Mouse (Mus musculus) lung, postnatal 0 days (tissue): ENCODE results near the gene Slc44a5. TPM values are rescaled to one million over a fixed set of nuclear protein-coding genes. Genes with fewer than 3 reads are reported as not detected.

Experiments
- ATAC-seq: fragments of 200-750 bp; cut with Nextera tagmentation; 2 replicates; pipeline ENCODE4 v1.8.0; 2017; ENCODE audit warnings: moderate library complexity
- DNase-seq: peaks from one replicate; pipeline ENCODE4 v3.0.0-alpha.2; 2016; ENCODE audit warnings: low spot score
- H3K27ac ChIP-seq: fragments of 300-500 bp; sonication (generic); 2 replicates; pipeline ENCODE4 v1.5.1; 2014; ENCODE audit warnings: antibody characterized with exemption, mild to moderate bottlenecking, low read length, mixed read lengths
- H3K27me3 ChIP-seq: fragments of 300-500 bp; sonication (generic); replicated peaks from 2 replicates; pipeline ENCODE4 v1.6.1; 2014; ENCODE audit warnings: low read length, mixed read lengths; ENCODE audit not compliant: insufficient read depth
- H3K36me3 ChIP-seq: fragments of 300-500 bp; sonication (generic); 2 replicates; pipeline ENCODE4 v1.6.1; 2014; ENCODE audit warnings: low read length, mixed read lengths; ENCODE audit not compliant: insufficient read depth
- H3K4me1 ChIP-seq: fragments of 300-500 bp; sonication (generic); 2 replicates; pipeline ENCODE4 v1.6.1; 2014; ENCODE audit warnings: antibody characterized with exemption, low read depth, low read length, mixed read lengths; ENCODE audit not compliant: insufficient read depth
- H3K4me2 ChIP-seq: fragments of 300-500 bp; sonication (generic); replicated peaks from 2 replicates; pipeline ENCODE4 v1.6.1; 2014; ENCODE audit warnings: low read depth, mild to moderate bottlenecking, low read length, moderate library complexity, mixed read lengths
- H3K4me3 ChIP-seq: fragments of 300-500 bp; sonication (generic); 2 replicates; pipeline ENCODE4 v1.5.1; 2014; ENCODE audit warnings: low read depth, low read length
- H3K9ac ChIP-seq: fragments of 300-500 bp; sonication (generic); replicated peaks from 2 replicates; pipeline ENCODE4 v1.6.1; 2014; ENCODE audit warnings: low read depth, mild to moderate bottlenecking
- H3K9me3 ChIP-seq: fragments of 300-500 bp; sonication (generic); 2 replicates; pipeline ENCODE4 v1.6.1; 2016; ENCODE audit warnings: low read length, mixed read lengths
- CTCF ChIP-seq: IDR thresholded peaks from 2 replicates; pipeline ENCODE4 v1.5.1; 2016; ENCODE audit warnings: antibody characterized with exemption, mild to moderate bottlenecking
- EP300 ChIP-seq: IDR thresholded peaks from 2 replicates; pipeline ENCODE4 v1.6.1; 2016; ENCODE audit warnings: antibody characterized with exemption, mild to moderate bottlenecking, control low read depth
- WGBS: fragments of 180-500 bp; shearing (Covaris S2); extraction: QIAGEN DNeasy Blood & Tissue Kit; methylation state at CpG from one replicate; pipeline ENCODE4 v1.1.7; 2014; 5-methylcytosine and 5-hydroxymethylcytosine counted together
- polyA plus RNA-seq: library from polyadenylated mRNA; unstranded; fragments of >200 nt; fragmentation: Nextera tagmentation; extraction: Ambion mirVana; gene quantifications from 2 replicates; pipeline ENCODE4 v1.2.1, GENCODE M21; 2015

Slc44a5 gene
- polyA plus RNA-seq, 1 experiment from 2014 or later: 0.20 TPM

DNA sequence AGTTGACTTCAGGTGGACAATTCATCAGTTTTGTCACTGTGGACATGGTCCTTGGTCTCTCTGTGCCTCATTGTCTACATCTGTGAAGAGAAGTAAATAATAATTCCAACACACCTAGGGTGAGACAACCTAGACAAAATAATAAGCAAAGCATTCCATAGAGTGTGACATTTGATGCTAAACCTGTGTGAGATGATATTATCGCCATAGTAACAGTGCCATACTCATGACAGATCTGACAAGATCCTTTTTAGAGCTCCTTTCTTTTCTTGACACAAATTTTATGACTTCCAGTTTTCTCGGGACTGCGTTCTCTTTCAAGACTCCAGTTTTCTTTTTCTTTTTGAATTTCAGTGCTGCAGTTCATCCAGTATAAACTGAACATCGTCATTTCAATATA, 192.6 kb downstream of the Slc44a5 start:
- no peak overlapping the region for H3K9ac ChIP-seq
- no peaks in the 10 kb centered on the region for H3K27me3 ChIP-seq
- no peaks in the 10 kb centered on the region for H3K36me3 ChIP-seq
- no peak for ATAC-seq
- H3K4me2 ChIP-seq: no peak overlapping the region
- 83% methylated on average over 4 of the region's 4 CpGs for WGBS
- no peak overlapping the region for H3K27ac ChIP-seq
- no peak for DNase-seq
- H3K4me3 ChIP-seq: no peak overlapping the region
- TF ChIP-seq EP300 (no peak), CTCF (no peak)
- no peaks in the 10 kb centered on the region for H3K9me3 ChIP-seq
- H3K4me1 ChIP-seq: no peaks in the 10 kb centered on the region

DNA sequence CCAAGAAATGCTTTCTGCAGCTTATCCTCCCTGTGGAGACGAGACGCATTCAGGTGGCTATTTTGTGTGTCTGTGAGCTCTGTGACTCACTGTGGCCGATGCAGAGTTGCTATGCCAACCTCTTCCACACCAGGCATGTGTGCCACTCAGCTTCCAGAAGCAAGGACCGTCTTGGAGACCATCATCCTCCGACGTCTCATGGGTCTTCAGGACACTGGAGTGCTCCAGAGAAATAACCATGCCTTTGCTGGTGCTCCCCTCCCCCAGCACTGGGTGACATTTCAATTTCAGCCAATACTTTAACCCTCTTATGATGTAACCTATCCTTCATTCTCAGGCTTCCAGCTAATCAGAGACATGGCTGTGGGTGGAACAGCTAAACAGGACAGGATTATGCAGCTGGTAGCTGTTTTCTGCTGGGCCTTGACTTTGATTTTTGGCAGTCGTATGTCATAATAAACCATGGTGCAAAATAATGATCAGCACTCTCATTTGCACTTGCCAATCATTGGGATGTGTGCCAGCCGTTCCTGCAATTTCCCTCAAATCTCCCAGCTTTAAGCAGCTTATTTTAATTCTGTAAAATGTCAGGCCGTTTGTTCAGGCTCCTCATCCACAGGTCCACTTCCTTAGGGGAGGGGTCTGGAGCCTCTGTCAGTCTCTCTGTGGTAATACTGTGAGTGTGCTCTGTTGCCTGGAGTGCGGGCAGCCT, 198.8 kb downstream of the Slc44a5 start:
- WGBS: 60% methylated on average over 10 of the region's 10 CpGs
- DNase-seq (no peak), ATAC-seq (no peak)
- H3K4me1 ChIP-seq: no peaks in the 10 kb centered on the region
- no peaks in the 10 kb centered on the region for H3K9me3 ChIP-seq
- H3K4me3 ChIP-seq: no peak overlapping the region
- no peak overlapping the region for H3K4me2 ChIP-seq
- no peaks in the 10 kb centered on the region for H3K36me3 ChIP-seq
- no peak overlapping the region for H3K9ac ChIP-seq
- TF ChIP-seq EP300 (no peak), CTCF (no peak)
- H3K27ac ChIP-seq: no peak overlapping the region
- no peaks in the 10 kb centered on the region for H3K27me3 ChIP-seq

DNA sequence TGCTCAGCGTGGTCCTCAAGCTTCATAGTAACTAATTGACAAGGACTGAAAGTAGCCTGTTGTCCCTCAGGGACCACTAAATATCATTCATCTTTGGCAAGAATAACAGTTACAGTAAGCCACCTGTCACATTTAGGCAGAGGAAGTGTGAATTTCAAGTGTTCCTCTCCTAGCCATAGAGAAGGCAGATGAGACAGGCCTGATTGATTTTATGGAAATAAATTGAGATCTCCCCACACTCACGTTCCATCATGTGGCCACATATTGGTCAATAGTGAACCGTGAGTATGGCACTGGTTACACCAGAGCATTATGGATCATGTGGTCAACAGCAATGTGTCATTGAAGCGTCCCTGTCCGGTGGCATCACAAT, 199.3 kb downstream of the Slc44a5 start:
- H3K27me3 ChIP-seq: no peaks in the 10 kb centered on the region

DNA sequence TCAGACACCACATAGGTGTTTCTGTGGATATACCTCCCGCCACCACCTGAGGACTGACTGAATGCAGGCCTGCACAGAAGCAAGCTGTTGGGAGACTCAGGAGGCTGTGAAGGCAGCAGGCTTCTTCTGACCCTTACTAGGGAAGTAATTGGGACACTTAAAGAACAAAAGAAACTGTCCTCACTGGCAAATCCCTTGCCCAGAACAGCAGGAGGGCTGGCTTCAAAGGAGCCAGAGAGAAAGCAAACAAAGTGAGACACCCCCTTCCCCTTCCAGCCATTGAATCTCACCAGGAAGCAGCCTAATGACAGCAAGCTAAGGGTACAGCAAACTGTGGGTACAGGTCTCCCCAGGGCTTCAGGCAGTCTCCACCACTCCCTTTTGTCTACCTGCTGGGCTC, 200.3 kb downstream of the Slc44a5 start:
- Histone ChIP-seq H3K27ac (no peak overlapping the region), H3K4me1 (no peaks in the 10 kb centered on the region), H3K9me3 (no peaks in the 10 kb centered on the region), H3K4me3 (no peak overlapping the region), H3K4me2 (no peak overlapping the region), H3K36me3 (no peaks in the 10 kb centered on the region), H3K9ac (no peak overlapping the region), H3K27me3 (no peaks in the 10 kb centered on the region)
- TF ChIP-seq CTCF (no peak), EP300 (no peak)
- ATAC-seq: no peak
- 33% methylated on average over 1 of the region's 1 CpGs for WGBS
- no peak for DNase-seq

More for the DNA sequence above, 199.3 kb downstream of the Slc44a5 start:
- Histone ChIP-seq H3K9ac (no peak overlapping the region), H3K4me1 (no peaks in the 10 kb centered on the region), H3K36me3 (no peaks in the 10 kb centered on the region), H3K9me3 (no peaks in the 10 kb centered on the region), H3K27ac (no peak overlapping the region), H3K4me3 (no peak overlapping the region), H3K4me2 (no peak overlapping the region)
- DNase-seq (no peak), ATAC-seq (no peak)
- no peak for TF ChIP-seq CTCF
- TF ChIP-seq EP300: no peak
- WGBS: 86% methylated on average over 5 of the region's 5 CpGs

DNA sequence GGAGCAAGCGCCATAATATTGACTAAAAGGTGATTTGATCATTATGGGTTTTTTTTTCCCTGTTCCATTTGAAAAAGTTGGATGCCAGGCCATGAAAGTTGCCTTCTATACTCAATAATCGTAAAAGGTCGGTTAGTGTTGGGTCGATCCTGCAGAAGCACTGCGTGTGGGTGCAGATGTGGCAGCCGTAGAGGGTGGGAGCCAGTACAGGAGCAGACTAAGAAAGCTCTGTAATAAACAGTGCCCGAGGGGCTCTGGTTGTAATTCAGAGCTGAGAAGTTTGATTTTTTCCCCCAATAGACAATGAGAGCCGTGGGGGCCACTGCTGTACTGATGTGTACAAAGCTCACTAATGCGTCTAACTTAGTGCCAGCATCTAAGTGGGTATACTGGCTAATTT, 200.8 kb downstream of the Slc44a5 start:
- Histone ChIP-seq H3K4me3 (no peak overlapping the region), H3K9me3 (no peaks in the 10 kb centered on the region), H3K9ac (no peak overlapping the region), H3K4me2 (no peak overlapping the region), H3K27ac (no peak overlapping the region), H3K36me3 (no peaks in the 10 kb centered on the region), H3K27me3 (no peaks in the 10 kb centered on the region), H3K4me1 (no peaks in the 10 kb centered on the region)
- 65% methylated on average over 9 of the region's 9 CpGs for WGBS
- no peak for TF ChIP-seq CTCF
- no peak for TF ChIP-seq EP300
- DNase-seq (no peak), ATAC-seq (no peak)

DNA sequence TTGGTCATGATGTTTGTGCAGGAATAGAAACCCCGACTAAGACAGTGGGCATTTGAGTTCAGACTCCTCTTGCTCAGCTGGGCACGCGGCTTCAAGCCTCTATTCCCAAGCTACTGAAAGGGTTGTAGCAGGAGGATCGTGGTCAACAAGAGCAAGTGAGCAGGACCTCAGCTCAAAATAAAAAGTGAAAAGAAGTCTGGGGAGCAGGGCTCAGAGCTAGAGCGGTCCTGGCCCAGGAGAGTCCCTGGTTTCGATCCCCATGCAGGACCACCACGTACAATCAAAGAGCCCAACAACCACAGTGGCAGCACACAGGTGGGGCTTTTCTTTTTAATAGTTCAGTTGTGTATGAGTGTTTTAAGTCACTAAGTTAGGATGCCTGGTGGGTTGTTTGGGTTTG, 201.5 kb downstream of the Slc44a5 start:
- no peak for TF ChIP-seq EP300
- TF ChIP-seq CTCF: no peak
- no peak overlapping the region for H3K4me2 ChIP-seq
- WGBS: 85% methylated on average over 7 of the region's 7 CpGs
- H3K9me3 ChIP-seq: no peaks in the 10 kb centered on the region
- ATAC-seq: no peak
- no peak overlapping the region for H3K9ac ChIP-seq
- no peak for DNase-seq
- H3K27me3 ChIP-seq: no peaks in the 10 kb centered on the region
- no peaks in the 10 kb centered on the region for H3K36me3 ChIP-seq
- H3K4me3 ChIP-seq: no peak overlapping the region
- no peak overlapping the region for H3K27ac ChIP-seq
- H3K4me1 ChIP-seq: no peaks in the 10 kb centered on the region
